Mouse (Mus musculus) stomach, postnatal 0 days (tissue): ENCODE measurements at regions not wholly inside any gene's neighbourhood (a gene's known extent, or its start where the extent isn't known, plus 50 kb on each side); places are given as distances from the start of the nearest gene placed in this dataset.

Experiments
- CTCF ChIP-seq: IDR thresholded peaks from 2 replicates; pipeline ENCODE4 v1.5.1; 2016; ENCODE audit warnings: antibody characterized with exemption, low read depth, mild to moderate bottlenecking, moderate library complexity
- EP300 ChIP-seq: optimal IDR thresholded peaks from 2 replicates; pipeline ENCODE3; 2016; ENCODE audit warnings: antibody characterized with exemption

DNA sequence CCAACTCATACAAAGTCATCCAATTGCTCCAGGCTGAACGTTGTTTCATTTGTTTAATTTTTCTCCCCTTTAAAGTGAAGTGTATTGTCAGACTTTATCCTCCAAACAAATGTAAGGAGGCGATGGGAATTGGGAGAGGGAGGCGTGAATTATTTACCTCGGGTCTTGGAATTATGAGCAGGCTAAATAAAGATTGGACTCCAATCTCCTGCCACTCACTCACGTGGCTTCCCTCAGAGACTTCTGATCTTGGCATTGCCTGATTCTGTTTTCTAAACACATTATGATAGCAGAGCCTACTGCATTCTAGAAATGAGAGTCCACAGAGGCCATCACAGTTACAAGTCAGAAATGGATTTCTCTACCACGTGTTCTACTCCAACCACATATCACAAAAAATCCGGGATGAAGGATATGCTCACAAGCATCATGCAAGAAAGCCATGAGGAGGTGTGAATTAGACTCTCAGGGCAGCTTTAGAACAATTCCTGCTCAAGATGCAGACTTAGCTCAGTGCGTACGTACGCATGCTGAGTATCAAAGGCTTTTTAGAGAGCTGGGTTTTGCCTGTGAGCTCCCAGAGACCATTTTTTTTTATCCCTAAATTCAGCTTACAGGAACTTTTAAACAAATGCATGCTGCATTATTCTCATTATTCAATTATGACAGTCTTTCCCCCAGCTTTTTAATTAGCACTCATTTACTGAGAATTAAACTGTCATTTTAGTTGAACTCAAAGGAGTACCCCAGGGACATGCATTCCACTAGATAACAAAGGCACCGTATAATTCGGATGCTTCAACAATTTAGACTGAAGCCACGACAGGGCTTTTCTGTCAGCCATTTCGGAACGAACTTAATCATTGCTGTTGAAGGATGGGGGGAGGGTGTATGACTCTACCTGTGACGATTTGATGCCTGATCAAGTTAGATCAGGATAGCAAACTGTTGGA lies 269.2 kb upstream of the Ubash3b start:
- TF ChIP-seq CTCF (no peak), EP300 (no peak)
